Mouse (Mus musculus) T-helper 17 cell (primary cell): Measurements from ENCODE around the gene Dnah2.

Experiments
- in situ Hi-C, 2 experiments: fragments of 300-600 bp; cut with MboI, MseI; formaldehyde crosslinking; loops; 1 replicate in 1 of 2; 2 replicates in 1 of 2; pipeline ENCODE4 v1.15.1; 2025; ENCODE audit warnings: high pct_unique_total_duplicates in 2 of 2

Gene Dnah2

GRCm38 (mm10) chr11:69410045-69410309 lies 138.9 kb downstream of the Dnah2 start:
- in situ Hi-C loops, result loop anchor here in 1 of 2 experiments (10.0 kb wide), 2 partner anchors 315 to 585 kb away; partner anchors contain the start of genes Gabarap, Per1 and Phf23

DNA sequence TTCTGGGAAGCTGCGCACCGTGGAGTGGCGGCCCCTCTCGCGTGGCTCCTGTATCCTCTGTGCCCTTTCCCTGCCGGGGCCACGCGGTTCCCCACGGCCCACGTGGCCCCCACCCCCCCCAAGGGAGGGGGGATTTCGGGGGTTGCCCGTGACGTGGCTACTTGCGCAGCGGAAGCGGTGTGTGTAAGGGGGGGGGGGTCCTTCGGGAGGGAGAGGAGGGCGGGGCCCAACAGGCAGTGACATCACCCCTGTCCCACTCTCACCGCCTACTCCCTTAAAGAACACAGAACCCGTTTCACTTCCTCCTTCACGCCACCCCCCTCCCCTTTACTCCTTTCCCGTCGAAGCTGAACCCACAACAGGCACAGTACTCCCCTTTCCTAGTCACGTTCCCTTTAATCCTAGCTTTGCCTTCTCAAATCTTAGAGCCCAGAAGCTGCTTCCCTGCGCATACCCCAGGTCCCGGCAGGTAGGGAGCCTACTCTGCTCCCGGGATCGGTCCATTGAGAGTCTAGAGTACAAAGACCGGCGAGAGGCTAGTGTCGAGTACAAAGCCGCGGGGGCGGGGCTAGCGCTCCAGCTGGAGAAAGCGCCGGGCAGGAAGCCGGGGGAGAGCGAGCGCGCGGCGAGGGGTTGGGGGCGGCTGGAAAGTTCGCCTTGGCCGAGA lies 139.4 kb downstream of the Dnah2 start:
- in situ Hi-C loops, result loop anchor here (5.0 to 10.0 kb wide), 5 partner anchors 105 to 1255 kb away; partner anchors contain the start of genes Gabarap (in 2 of the 2), Per1 (in 1 of the 2), Phf23 (in 1 of the 2) and Spag7 (in 1 of the 2)

GRCm38 (mm10) chr11:69408541-69409377 lies 140.2 kb downstream of the Dnah2 start:
- in situ Hi-C loops, result loop anchor here in 1 of 2 experiments (5.0 to 10.0 kb wide), 3 partner anchors 106 to 1256 kb away; partner anchors contain the start of genes Gabarap and Spag7

GRCm38 (mm10) chr11:69407724-69408004 lies 141.2 kb downstream of the Dnah2 start:
- in situ Hi-C loops, result loop anchor here in 1 of 2 experiments (5.0 to 10.0 kb wide), 3 partner anchors 107 to 1257 kb away; partner anchors contain the start of genes Gabarap and Spag7

DNA sequence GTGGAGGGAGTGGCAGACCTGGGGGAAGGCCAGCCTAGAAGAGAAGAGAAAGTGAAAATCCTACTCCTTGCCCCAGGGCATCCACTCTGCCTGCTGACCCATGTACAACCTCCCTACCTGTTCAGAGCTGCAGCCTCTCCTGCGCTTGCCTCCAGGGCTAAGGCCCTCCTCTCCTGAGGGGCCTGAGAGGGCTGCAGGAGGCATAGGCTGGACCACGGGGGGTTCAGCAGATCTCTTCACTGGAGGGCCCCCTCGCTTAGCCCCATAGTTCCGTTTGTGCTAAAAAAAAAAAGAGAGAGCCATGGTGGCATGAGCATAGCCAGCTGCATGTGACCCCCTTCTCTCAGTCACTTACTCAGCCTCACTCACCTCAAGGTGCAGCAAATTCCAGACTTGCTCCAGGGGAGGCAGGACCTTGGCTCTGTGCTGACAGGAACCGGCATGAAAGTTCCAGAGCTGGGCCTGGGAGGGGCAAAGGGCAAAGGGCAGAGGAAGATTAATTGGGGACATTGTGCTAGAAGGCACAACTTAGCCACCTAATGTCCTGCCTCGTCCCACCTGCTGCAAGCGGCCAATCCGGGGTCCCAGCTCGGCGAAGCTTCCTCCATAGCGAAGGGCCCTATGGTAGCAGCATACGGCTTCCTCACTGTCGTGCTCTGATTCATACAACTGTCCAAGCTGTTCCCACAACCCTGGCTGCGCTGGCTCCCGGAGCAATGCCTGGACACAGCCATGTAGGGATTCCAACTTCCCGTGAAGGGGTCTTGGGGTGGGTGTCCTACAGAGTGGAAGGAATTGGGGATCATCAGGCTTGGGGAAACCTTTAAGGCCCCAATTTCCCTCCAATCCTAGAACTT lies 141.8 kb downstream of the Dnah2 start:
- in situ Hi-C loops, result loop anchor here in 1 of 2 experiments (5.0 to 10.0 kb wide), 3 partner anchors 108 to 1258 kb away; partner anchors contain the start of genes Gabarap and Spag7

DNA sequence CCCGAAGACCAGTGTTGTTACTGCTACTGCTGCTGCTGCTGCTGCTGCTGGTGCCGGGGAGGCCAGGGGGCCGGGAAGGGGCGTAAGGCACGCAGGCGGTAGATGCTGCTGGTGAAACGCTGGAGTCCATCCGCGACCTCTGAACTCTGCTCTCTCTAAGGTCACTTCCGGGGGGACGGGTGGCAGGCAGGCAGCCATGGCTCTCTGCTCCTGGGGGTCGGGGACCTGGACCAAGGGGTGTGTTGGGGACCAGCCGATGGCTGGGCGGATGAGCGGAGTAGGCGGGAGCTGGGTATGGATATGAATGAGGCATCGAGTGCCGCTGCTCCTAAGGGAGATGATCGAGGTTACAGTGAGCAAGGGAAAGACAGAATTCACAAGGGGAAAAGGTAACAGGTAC lies 142.6 kb downstream of the Dnah2 start:
- in situ Hi-C loops, result loop anchor here in 1 of 2 experiments (5.0 to 10.0 kb wide), 3 partner anchors 109 to 1259 kb away; partner anchors contain the start of genes Gabarap and Spag7

GRCm38 (mm10) chr11:69405397-69406200 lies 143.3 kb downstream of the Dnah2 start:
- in situ Hi-C loops, result loop anchor here in 1 of 2 experiments (5.0 to 10.0 kb wide), 3 partner anchors 109 to 1259 kb away; partner anchors contain the start of genes Gabarap and Spag7

DNA sequence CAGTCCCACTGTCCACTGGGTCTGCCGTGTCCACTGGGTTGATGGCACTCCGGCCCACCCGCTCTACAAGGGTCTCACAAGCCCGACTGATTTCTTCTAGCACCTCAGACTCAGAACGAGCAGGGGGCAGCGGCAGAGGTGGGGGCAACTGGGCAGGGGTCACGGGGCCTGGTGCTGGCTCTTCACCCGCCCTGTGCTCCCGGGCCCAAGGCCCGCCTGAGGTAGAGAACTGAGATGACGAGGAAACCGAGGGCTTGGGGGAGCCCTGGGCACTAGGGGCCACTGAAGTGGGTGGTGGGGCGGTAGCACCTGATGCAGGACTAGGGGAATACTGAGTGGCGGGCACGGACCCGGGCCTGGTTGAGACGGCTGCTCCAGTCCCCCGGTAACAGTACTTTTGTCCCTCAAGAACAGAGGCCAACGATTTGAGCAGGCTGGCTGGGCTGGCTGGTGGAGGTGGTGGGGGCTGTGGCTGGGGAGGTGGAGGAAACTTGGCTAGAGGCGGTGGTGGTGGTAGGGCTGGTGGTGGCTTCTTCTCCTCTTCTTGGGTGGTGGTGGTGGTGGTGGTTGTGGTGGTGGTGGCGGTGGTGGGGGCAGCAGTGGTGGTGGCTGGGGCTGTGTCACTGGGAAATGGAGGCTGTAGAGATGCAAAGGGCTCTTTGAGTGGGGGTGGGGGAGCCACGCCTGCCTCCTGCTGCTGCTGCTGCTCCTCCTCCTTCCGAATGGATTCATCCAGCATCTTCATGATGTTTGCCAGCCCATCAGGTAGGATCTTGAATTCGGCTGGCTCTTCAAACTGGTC lies 144.1 kb downstream of the Dnah2 start:
- in situ Hi-C loops, result loop anchor here (5.0 to 10.0 kb wide), 5 partner anchors 33 to 1260 kb away; partner anchors contain the start of genes Gabarap (in 1 of the 2) and Spag7 (in 1 of the 2)

DNA sequence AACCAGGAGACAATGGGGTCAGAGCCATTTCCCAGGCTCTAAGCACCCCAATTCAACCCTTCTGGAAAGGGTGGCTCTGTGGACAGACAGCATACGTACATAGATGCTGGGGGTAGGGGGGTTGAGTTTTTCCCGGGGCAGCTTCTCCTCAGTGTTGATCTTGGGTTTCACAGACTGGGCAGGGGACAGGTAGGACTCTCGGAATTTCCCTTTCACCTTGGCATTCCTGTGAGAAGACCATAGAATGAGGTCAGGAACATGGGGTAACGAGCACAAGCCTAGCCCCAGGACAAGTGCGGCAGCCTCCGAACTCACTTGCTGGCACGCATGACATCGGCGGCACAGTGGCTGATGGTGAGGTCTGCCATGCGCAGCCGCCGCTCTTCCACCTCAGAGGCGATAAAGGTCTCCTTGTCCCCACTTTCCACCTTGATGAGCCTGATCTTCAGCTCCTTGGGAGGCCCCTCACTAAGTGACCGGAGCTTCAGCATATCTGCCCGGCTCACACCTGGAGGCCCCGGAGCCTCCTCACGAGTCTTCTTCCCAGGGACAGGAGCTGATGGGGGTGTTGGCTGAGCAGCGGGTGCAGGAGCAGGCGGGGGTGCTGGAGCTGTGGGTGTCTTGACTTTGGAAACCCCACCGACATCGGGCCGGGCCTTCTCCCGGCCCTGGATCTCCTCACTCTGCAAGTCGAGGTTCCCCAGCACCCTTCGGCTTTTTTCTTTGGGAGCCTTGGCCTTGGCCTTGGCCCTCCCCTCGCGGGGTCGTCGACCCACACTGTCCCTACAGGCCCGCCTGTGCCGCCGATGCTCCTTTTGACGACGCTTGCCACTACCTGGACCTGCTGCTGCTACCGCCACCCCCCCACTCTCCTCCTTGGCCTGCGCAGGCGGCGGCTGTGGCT lies 145.0 kb downstream of the Dnah2 start:
- in situ Hi-C loops, result loop anchor here (5.0 to 10.0 kb wide), 4 partner anchors 33 to 1261 kb away; partner anchors contain the start of gene Spag7 (in 1 of the 2)

- in situ Hi-C loops, result loop anchor here (5.0 to 10.0 kb wide), 4 partner anchors 35 to 1263 kb away; partner anchors contain the start of gene Spag7 (in 1 of the 2)
Measured at GRCm38 (mm10) chr11:69401987-69402386, 146.9 kb downstream of the Dnah2 start.

GRCm38 (mm10) chr11:69401210-69401637 lies 147.7 kb downstream of the Dnah2 start:
- in situ Hi-C loops, result loop anchor here (5.0 to 10.0 kb wide), 4 partner anchors 36 to 1264 kb away; partner anchors contain the start of gene Spag7 (in 1 of the 2)

DNA sequence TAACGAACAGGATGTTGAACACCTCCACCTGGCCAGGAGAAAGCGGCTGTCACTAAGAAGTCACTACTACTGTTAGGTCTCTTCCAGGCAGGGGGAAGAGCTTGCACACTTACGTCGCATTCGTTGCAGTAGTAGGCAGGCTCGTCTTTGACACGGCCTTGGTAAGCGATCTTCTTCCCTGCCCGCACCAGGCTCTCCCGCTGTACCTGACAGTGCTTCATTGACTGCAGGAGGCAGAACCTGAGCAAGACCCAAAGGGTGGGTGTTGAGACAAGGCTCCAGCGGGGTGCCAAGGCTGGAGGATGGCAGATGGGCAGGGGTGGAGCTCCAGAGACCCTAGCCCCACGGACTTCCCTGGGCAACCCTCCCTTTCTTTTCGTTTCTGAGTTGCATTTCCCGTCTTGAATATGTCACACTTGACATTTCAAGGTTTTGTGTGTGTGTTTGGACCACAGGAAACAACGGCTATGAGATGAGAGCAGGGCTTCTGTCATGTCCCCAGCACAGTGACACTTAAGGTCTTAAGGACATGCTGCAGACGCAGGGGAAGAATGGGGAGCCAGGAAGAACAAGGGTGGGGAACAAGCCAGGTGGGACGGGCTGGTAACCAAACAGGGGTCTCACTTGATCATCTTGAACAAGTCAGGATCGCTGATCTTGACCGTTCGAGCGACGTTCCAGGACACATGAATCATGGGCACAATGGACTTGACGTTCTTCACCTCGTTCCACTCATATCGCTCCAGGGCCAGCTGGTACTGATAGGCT lies 148.6 kb downstream of the Dnah2 start:
- in situ Hi-C loops, result loop anchor here (5.0 to 10.0 kb wide), 4 partner anchors 37 to 1265 kb away; partner anchors contain the start of gene Spag7 (in 1 of the 2)

DNA sequence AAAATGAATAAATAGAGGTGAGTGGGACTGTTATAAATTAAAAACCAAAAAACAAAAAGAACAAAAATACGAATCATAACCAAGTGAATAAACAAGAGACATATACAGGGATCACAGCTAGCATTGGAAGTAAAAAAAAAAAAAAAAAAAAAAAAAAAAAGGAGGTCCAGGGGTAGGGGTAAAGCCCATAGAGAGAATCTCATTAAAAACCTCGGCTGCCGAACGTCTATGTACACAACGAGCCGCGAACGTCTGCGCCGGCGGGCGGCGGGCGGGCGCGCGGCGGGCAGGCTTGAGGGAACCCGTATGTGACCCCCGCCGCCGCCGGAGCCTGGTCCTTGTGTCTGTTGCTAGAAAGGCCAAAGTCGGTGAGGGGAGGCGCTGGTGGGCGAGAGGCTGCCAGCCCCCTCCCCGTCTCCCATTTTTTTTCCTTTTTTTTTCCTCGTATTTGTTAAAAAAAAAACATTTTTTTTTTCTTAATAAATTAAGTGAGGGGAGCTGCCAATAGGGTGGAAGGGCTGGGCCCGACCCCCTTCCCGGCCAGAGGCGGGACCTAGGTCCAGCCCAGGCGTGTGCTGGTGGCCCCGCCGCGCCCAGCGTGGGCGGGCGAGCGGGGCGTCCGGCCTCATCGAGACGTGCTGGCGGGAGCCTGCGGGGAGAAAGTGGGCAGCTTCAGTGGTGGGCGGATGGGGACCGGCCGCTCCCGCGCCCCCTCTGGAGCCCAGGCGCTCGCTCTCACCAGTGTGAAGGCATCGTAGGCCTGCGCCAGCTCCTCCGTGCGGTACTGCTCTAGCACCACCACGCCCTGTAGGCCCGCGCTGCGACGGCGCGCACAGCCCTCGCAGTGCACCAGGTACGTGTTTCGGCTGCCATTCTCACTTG lies 149.5 kb downstream of the Dnah2 start:
- in situ Hi-C loops, result loop anchor here (5.0 to 10.0 kb wide), 5 partner anchors 33 to 1265 kb away; partner anchors contain the start of gene Spag7 (in 1 of the 2)

DNA sequence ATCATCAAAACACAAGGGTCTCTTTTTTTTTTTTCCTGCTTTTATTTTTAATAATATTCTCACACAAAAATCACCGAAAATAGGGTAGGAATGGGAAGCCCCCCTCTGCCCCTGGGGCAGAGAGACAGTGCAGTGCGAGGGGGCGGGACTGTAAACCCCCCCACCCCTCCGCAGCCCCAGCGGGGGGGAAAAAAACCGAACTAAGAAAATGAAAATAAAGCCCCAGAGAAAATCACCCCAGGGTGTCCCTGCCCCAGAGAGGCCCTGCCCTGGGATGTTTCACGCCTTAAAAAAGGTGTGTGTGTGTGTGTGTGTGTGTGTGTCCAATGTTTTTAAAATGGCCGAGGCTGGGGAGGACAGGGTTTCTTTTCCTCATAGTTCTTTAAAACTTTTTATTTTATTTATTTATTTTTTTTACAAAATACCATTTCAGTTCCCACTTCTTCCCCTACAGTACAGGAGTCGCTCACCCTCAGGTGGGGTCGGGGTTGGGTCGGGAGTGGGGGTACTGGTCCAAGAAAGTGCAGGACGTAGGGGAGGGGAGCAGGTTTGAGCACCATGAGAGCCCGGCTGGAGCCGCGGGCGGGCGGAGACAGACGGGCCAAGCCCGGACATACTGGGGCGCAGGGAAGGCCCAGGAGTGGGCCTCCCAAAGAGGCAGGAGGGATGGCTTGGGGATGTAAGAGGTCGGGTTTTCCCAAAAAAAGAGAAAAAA lies 150.3 kb downstream of the Dnah2 start:
- in situ Hi-C loops, result loop anchor here in 1 of 2 experiments (5.0 kb wide), 1 partner anchor 34 kb away; no protein-coding TSS in a partner anchor

- in situ Hi-C loops, result loop anchor here in 1 of 2 experiments (5.0 kb wide), 1 partner anchor 34 kb away; no protein-coding TSS in a partner anchor
Measured at GRCm38 (mm10) chr11:69398059-69398458, 150.9 kb downstream of the Dnah2 start, which contains the start of gene Tmem88. Tmem88 (minus strand) TSS chr11:69398234.
